Mouse (Mus musculus) erythroblast, embryonic 14.5 days (primary cell): ENCODE data around the gene Hbs1l.

Experiments used
- GATA1 ChIP-seq: IDR thresholded peaks from 2 replicates; pipeline ENCODE4 v1.6.1; 2012; ENCODE audit warnings: low read length, inconsistent platforms, mixed read lengths
- TAL1 ChIP-seq: IDR thresholded peaks from 3 replicates; pipeline ENCODE4 v1.6.1; 2012; ENCODE audit warnings: low read length, inconsistent platforms, mixed read lengths

- no peak for TF ChIP-seq TAL1
- TF ChIP-seq GATA1 = no peak
Measured at GRCm38 (mm10) chr10:21335534-21335933, 39.8 kb downstream of the Hbs1l start.
